Mouse (Mus musculus): Measurements from ENCODE around the gene Mief1. TPM values are rescaled to one million over a fixed set of nuclear protein-coding genes. Genes with fewer than 3 reads are reported as not detected.

The Mief1 gene
- total and polyA plus RNA-seq, 3 experiments = 19.2 to 34.4 (median 20.7) TPM

DNA sequence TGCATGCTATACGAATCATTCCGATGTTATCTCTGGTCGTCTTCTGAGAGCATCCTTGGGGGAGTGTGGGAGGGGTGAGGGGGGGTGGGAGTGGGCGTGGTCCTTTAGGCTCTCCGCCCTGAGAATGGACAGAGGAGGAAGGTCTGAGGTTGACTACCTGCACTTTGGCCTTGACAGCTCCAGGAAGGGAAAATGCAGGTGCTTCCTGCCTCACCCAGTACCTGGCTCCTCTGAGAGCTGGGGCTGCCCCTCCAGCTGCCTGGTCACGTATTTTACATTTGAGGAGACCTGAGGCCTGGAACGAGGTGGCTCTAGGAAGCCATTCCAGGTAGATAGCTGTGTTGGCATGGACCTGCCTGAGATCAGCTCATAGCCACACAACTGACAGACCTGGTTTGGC is 41.0 kb upstream of the Mief1 start:
- peaks cover 3% of the 10 kb centered on the region for H3K9me3 ChIP-seq (replicated peaks; ENCODE audit: low read length)
- dilution Hi-C loops (cut with MboI; ENCODE audit: extremely low pct_ligation_motif_present, extremely low pct_unique_long_range_greater_than_20kb, low sequenced_read_pairs) = no loop called here
- no peaks in the 10 kb centered on the region for H3K79me2 ChIP-seq (replicated peaks; ENCODE audit: control insufficient read depth, extremely low read depth, insufficient read depth, poor library complexity, severe bottlenecking)
- H3K27me3 ChIP-seq (replicated peaks) = peaks cover 25% of the 10 kb centered on the region
- peaks cover 13 to 38% of the 10 kb centered on the region in 2 experiments for H3K4me1 ChIP-seq (ENCODE audit: control insufficient read depth in 1 of 2, insufficient read depth in 2 of 2)
- peak; percentile 31 for DNase-seq (ENCODE audit: extremely low read depth)
- TF ChIP-seq ZNF384 (IDR thresholded peaks at IDR 0.05; ENCODE audit: low read depth, low read length) (no peak), HCFC1 (IDR thresholded peaks at IDR 0.05; ENCODE audit: low read depth, low read length) (no peak), ETS1 (conservative IDR thresholded peaks at IDR 0.05; ENCODE audit: low read depth, low read length) (no peak), ZMIZ1 (IDR thresholded peaks at IDR 0.05; ENCODE audit: low read depth, low read length) (no peak), IRF4 (IDR thresholded peaks at IDR 0.05; ENCODE audit: low read depth, low read length) (no peak), USF1 (IDR thresholded peaks at IDR 0.05; ENCODE audit: low read depth, low read length) (no peak), MAX (IDR thresholded peaks at IDR 0.05; ENCODE audit: low read length) (no peak), USF2 (conservative IDR thresholded peaks at IDR 0.05; ENCODE audit: low read depth, low read length) (no peak), RAD21 (IDR thresholded peaks at IDR 0.05; ENCODE audit: low read depth, low read length) (no peak), MXI1 (IDR thresholded peaks at IDR 0.05; ENCODE audit: low read depth, low read length) (no peak)
- H3K4me3 ChIP-seq (replicated peaks in 1 of 3; ENCODE audit: low read depth in 2 of 3, low read length in 2 of 3, poor library complexity in 1 of 3) = no peak overlapping the region
- H3K4me2 ChIP-seq (ENCODE audit: insufficient read depth, low read depth, poor library complexity, severe bottlenecking) = no peak overlapping the region
- H3K36me3 ChIP-seq (replicated peaks in 1 of 2; ENCODE audit: control insufficient read depth in 1 of 2, insufficient read depth in 1 of 2, low read length in 1 of 2) = no peaks in the 10 kb centered on the region
- no peak overlapping the region for H3K27ac ChIP-seq (ENCODE audit: insufficient read depth, low read depth)
- in situ Hi-C loops (cut with MboI; ENCODE audit: low pct_ligation_motif_present, low pct_unique_long_range_greater_than_20kb, low sequenced_read_pairs) = no loop called here
- no peak overlapping the region for H3K9ac ChIP-seq (ENCODE audit: insufficient read depth, low read depth)

DNA sequence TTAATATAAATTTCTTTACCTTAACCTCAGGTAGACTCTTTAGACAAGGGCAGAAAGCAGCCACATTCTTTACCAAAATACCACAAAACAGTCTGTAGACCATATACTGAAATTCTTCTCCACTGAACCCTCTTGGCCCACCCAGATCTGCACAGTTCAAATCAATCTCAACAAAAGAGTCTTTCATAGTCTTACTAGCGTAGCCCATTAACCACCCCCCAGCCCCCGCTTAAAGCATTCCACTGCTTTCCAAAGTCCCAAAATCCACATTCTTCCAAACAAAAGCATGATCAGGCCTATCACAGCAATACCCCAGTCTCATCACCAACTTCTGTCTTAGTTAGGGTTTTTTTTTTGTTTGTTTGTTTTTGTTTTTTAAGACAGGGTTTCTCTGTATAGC is 34.3 kb upstream of the Mief1 start:
- H3K4me2 ChIP-seq (ENCODE audit: insufficient read depth, low read depth, poor library complexity, severe bottlenecking) = no peak overlapping the region
- peaks cover 3% of the 10 kb centered on the region for H3K9me3 ChIP-seq (replicated peaks; ENCODE audit: low read length)
- H3K4me3 ChIP-seq (replicated peaks in 1 of 3; ENCODE audit: low read depth in 2 of 3, low read length in 2 of 3, poor library complexity in 1 of 3) = no peak overlapping the region
- dilution Hi-C loops (cut with MboI; ENCODE audit: extremely low pct_ligation_motif_present, extremely low pct_unique_long_range_greater_than_20kb, low sequenced_read_pairs) (no loop called here), in situ Hi-C loops (cut with MboI; ENCODE audit: low pct_ligation_motif_present, low pct_unique_long_range_greater_than_20kb, low sequenced_read_pairs) (no loop called here)
- no peak overlapping the region for H3K9ac ChIP-seq (ENCODE audit: insufficient read depth, low read depth)
- peaks cover 49% of the 10 kb centered on the region for H3K27me3 ChIP-seq (replicated peaks)
- no peaks in the 10 kb centered on the region for H3K36me3 ChIP-seq (replicated peaks in 1 of 2; ENCODE audit: control insufficient read depth in 1 of 2, insufficient read depth in 1 of 2, low read length in 1 of 2)
- no peak for DNase-seq (ENCODE audit: extremely low read depth)
- TF ChIP-seq UBTF (IDR thresholded peaks at IDR 0.05; ENCODE audit: low read depth, low read length) (no peak), HCFC1 (IDR thresholded peaks at IDR 0.05; ENCODE audit: low read depth, low read length) (no peak), MAX (IDR thresholded peaks at IDR 0.05; ENCODE audit: low read length) (no peak), USF1 (IDR thresholded peaks at IDR 0.05; ENCODE audit: low read depth, low read length) (no peak), ELF1 (IDR thresholded peaks at IDR 0.05; ENCODE audit: low read depth, low read length) (no peak), SIN3A (IDR thresholded peaks at IDR 0.05; ENCODE audit: low read length) (no peak), ETS1 (conservative IDR thresholded peaks at IDR 0.05; ENCODE audit: low read depth, low read length) (no peak), MXI1 (IDR thresholded peaks at IDR 0.05; ENCODE audit: low read depth, low read length) (no peak), JUND (conservative IDR thresholded peaks at IDR 0.05; ENCODE audit: low read depth, low read length) (no peak), EP300 (IDR thresholded peaks at IDR 0.05; ENCODE audit: low read length) (no peak), RCOR1 (conservative IDR thresholded peaks at IDR 0.05; ENCODE audit: low read depth, low read length) (no peak), E2F4 (IDR thresholded peaks at IDR 0.05; ENCODE audit: insufficient replicate concordance, low read depth, low read length) (no peak), TBP (conservative IDR thresholded peaks at IDR 0.05; ENCODE audit: low read depth, low read length) (no peak), ZC3H11A (IDR thresholded peaks at IDR 0.05; ENCODE audit: low read depth, low read length) (no peak), TCF12 (IDR thresholded peaks at IDR 0.05; ENCODE audit: low read depth, low read length) (no peak), POLR2AphosphoS2 (IDR thresholded peaks at IDR 0.05; ENCODE audit: low read depth, low read length) (no peak), CHD1 (IDR thresholded peaks at IDR 0.05; ENCODE audit: low read depth, low read length) (no peak), RAD21 (IDR thresholded peaks at IDR 0.05; ENCODE audit: low read depth, low read length) (no peak), IRF4 (IDR thresholded peaks at IDR 0.05; ENCODE audit: low read depth, low read length) (no peak)
- H3K4me1 ChIP-seq (ENCODE audit: control insufficient read depth in 1 of 2, insufficient read depth in 2 of 2) = peaks cover 0 to 3% of the 10 kb centered on the region in 2 experiments; a peak in 1 of 4 replicates
- no peaks in the 10 kb centered on the region for H3K79me2 ChIP-seq (replicated peaks; ENCODE audit: control insufficient read depth, extremely low read depth, insufficient read depth, poor library complexity, severe bottlenecking)
- no peak overlapping the region for H3K27ac ChIP-seq (ENCODE audit: insufficient read depth, low read depth)
